Mouse (Mus musculus) spleen, postnatal 0 days (tissue): ENCODE results near the gene Gm4175. TPM values are rescaled to one million over a fixed set of nuclear protein-coding genes. Genes with fewer than 3 reads are reported as not detected.

Experiments
- polyA plus RNA-seq: library from polyadenylated mRNA; unstranded; fragments of >200 nt; fragmentation: Nextera tagmentation; extraction: Ambion mirVana; gene quantifications from 2 replicates; pipeline ENCODE4 v1.2.1, GENCODE M21; 2015

Gene Gm4175
- not detected in 2 replicates for polyA plus RNA-seq

DNA sequence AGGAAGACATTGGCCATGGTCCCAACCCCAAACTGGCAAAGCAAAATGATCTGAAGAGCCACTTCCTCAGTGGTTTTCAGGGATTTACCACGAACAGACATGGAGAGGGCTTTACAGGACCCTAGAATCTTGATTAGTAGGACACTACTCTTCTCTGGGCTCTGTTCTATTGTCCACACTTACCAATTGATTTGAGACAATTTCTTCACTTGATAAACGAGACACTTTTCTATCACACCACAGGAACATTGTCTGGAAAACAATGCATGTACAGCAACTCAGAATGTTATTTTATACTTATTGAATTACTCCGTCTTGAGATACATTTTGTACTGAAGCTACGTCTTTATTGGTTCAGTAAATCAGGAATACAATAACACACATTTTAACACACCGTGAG, at the start of gene Gm4175:
Gene Gm4175, minus strand, starts transcription at position 101 of the 400 bp plus-strand sequence.

DNA sequence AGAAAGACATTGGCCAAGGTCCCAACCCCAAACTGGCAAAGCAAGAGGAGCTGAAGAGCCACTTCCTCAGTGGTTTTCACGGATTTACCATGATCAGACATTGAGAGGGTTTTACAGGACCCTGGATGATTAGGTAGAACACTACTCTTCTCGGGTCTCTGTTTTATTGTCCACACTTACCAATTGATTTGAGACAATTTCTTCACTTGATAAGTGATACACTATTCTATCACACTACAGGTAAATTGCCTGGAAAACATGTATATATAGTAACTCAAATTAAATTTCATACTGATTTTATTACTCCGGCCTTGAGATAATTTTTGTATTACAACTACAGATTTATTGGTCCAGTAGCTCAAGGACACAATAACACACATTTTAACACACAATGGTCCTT, 35.4 kb upstream of the Gm4175 start, which contains the start of gene Gm4177:
Gene Gm4177, minus strand, starts transcription at position 101 of the 400 bp plus-strand sequence.

Other genes starting within 250 kb of the Gm4175 start
- not detected in 2 replicates for gene Vmn1r130, start 249.7 kb downstream of the Gm4175 start, polyA plus RNA-seq
- gene Vmn1r131, start 215.4 kb downstream of the Gm4175 start, polyA plus RNA-seq = not detected in 2 replicates
- not detected in 2 replicates for gene Vmn1r132, start 147.4 kb downstream of the Gm4175 start, polyA plus RNA-seq
- not detected in 2 replicates for gene Gm4177, start 35.3 kb upstream of the Gm4175 start, polyA plus RNA-seq
- gene Vmn1r135, start 70.9 kb upstream of the Gm4175 start, polyA plus RNA-seq = not detected in 2 replicates
- not detected in 2 replicates for gene Gm5725, start 82.8 kb upstream of the Gm4175 start, polyA plus RNA-seq
- not detected in 2 replicates for gene Gm5891, start 159.8 kb upstream of the Gm4175 start, polyA plus RNA-seq
- gene Vmn1r137, start 233.1 kb upstream of the Gm4175 start, polyA plus RNA-seq = not detected in 2 replicates